Mouse (Mus musculus) intestine, embryonic 16.5 days (tissue): Measurements from ENCODE around the gene Med10. TPM values are rescaled to one million over a fixed set of nuclear protein-coding genes. Genes with fewer than 3 reads are reported as not detected.

Experiments used
- ATAC-seq: fragments of 200-750 bp; cut with Nextera tagmentation; 2 replicates; pipeline ENCODE4 v1.8.0; 2017; ENCODE audit warnings: moderate TSS enrichment, moderate library complexity
- H3K27ac ChIP-seq: fragments of 300-500 bp; sonication (generic); 2 replicates; pipeline ENCODE4 v1.5.1; 2014; ENCODE audit warnings: mild to moderate bottlenecking, low read length
- H3K27me3 ChIP-seq: fragments of 300-500 bp; sonication (generic); replicated peaks from 2 replicates; pipeline ENCODE4 v1.6.1; 2014; ENCODE audit warnings: low read length, control low read depth, mixed read lengths; ENCODE audit not compliant: control insufficient read depth, insufficient read depth
- H3K36me3 ChIP-seq: fragments of 300-500 bp; sonication (generic); 2 replicates; pipeline ENCODE4 v1.6.1; 2014; ENCODE audit warnings: low read length, control low read depth; ENCODE audit not compliant: control insufficient read depth, insufficient read depth
- H3K4me1 ChIP-seq: fragments of 300-500 bp; sonication (generic); 2 replicates; pipeline ENCODE4 v1.6.1; 2014; ENCODE audit warnings: low read length, control low read depth, mixed read lengths; ENCODE audit not compliant: control insufficient read depth, insufficient read depth
- H3K4me2 ChIP-seq: fragments of 300-500 bp; sonication (generic); 2 replicates; pipeline ENCODE4 v1.6.1; 2014; ENCODE audit warnings: low read depth, low read length, control low read depth
- H3K4me3 ChIP-seq: fragments of 300-500 bp; sonication (generic); 2 replicates; pipeline ENCODE4 v1.5.1; 2014; ENCODE audit warnings: mild to moderate bottlenecking, low read length
- H3K9ac ChIP-seq: fragments of 300-500 bp; sonication (generic); 2 replicates; pipeline ENCODE4 v1.6.1; 2014; ENCODE audit warnings: low read depth, low read length
- H3K9me3 ChIP-seq: fragments of 300-500 bp; sonication (generic); 2 replicates; pipeline ENCODE4 v1.6.1; 2016; ENCODE audit warnings: low read length, control low read depth; ENCODE audit not compliant: control insufficient read depth
- WGBS: fragments of 180-500 bp; shearing (Covaris S2); extraction: QIAGEN DNeasy Blood & Tissue Kit; methylation state at CpG from one replicate; pipeline ENCODE4 v1.1.7; 2014; 5-methylcytosine and 5-hydroxymethylcytosine counted together
- polyA plus RNA-seq: library from polyadenylated mRNA; unstranded; fragments of >200 nt; fragmentation: Nextera tagmentation; extraction: Ambion mirVana; gene quantifications from 2 replicates; pipeline ENCODE4 v1.2.1, GENCODE M21; 2015

The Med10 gene
- polyA plus RNA-seq, 1 experiment from 2014 or later = 123 TPM

DNA sequence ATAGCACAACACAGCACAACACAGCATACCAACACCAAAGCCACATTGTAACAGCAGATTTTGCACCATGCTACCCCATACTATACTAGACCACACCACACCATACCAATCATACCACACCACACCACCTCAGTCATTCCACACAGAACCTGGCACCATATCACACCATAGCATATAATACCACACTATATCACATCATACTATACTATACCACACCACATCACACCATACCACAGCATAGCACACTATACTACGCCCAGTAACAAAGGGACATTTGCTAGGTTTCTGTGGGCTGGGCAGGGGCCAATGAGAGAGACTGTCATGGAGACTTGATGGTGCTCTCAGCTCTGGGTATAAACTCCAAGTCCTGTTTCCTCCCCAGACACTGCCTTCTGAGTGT lies 10.4 kb upstream of the Med10 start:
- H3K9ac ChIP-seq = no peak overlapping the region
- no peak overlapping the region for H3K27ac ChIP-seq
- no peak overlapping the region for H3K4me2 ChIP-seq
- no peak overlapping the region for H3K4me3 ChIP-seq
- no peaks in the 10 kb centered on the region for H3K27me3 ChIP-seq
- H3K9me3 ChIP-seq = no peaks in the 10 kb centered on the region
- 70% methylated on average over 1 of the region's 1 CpGs for WGBS
- H3K36me3 ChIP-seq = no peaks in the 10 kb centered on the region
- no peak for ATAC-seq
- no peaks in the 10 kb centered on the region for H3K4me1 ChIP-seq

DNA sequence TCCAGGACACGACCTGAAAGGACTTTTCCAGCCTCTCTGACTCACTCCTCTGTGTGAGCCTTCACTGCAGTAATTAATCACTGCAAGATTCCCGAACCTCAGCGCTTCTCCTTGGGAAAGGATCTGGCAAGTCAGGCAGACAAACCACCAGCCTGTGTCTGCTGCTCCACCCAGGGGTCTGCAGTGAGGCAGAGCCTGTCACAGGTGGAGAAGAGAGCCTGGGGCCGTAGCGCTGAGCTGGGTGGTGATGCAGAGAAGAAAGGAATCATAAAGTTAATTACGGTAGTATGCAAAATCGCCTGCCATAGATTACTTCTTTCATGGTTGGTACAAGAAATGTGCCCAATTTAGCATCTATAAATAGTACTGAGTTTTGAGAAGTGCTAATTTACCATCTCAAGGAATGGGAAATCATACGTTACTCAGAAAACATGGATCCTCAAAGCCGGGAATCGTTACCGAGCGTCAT lies 9.6 kb upstream of the Med10 start:
- Histone ChIP-seq H3K4me1 (no peaks in the 10 kb centered on the region), H3K4me2 (no peak overlapping the region), H3K36me3 (no peaks in the 10 kb centered on the region), H3K4me3 (no peak overlapping the region), H3K27ac (no peak overlapping the region), H3K9me3 (no peaks in the 10 kb centered on the region), H3K9ac (no peak overlapping the region), H3K27me3 (no peaks in the 10 kb centered on the region)
- WGBS = 55% methylated on average over 12 of the region's 12 CpGs
- ATAC-seq = no peak

DNA sequence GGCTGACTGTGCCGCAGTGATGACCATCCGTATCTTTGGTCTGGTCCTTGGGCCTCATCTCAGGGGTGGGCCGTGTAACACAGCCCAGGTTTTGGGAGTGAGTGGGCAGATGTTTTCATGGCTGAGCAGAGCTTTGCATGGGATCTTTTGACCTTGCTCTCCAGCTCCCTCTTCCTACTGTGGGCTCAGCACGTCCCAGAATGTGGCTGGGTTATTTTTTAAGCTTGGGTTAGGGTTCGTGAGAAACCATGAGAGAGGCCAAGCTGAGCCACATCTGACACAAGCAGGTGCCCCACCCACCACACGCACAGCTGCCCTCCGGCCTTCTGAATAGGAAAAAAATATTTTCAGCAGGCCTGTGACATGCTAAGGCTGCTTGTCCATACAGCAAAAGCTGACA lies 7.4 kb upstream of the Med10 start:
- no peak for ATAC-seq
- Histone ChIP-seq H3K4me1 (no peaks in the 10 kb centered on the region), H3K36me3 (no peaks in the 10 kb centered on the region), H3K27me3 (no peaks in the 10 kb centered on the region), H3K9ac (no peak overlapping the region), H3K4me2 (no peak overlapping the region), H3K9me3 (no peaks in the 10 kb centered on the region), H3K27ac (no peak overlapping the region), H3K4me3 (no peak overlapping the region)
- WGBS = 66% methylated on average over 7 of the region's 7 CpGs

DNA sequence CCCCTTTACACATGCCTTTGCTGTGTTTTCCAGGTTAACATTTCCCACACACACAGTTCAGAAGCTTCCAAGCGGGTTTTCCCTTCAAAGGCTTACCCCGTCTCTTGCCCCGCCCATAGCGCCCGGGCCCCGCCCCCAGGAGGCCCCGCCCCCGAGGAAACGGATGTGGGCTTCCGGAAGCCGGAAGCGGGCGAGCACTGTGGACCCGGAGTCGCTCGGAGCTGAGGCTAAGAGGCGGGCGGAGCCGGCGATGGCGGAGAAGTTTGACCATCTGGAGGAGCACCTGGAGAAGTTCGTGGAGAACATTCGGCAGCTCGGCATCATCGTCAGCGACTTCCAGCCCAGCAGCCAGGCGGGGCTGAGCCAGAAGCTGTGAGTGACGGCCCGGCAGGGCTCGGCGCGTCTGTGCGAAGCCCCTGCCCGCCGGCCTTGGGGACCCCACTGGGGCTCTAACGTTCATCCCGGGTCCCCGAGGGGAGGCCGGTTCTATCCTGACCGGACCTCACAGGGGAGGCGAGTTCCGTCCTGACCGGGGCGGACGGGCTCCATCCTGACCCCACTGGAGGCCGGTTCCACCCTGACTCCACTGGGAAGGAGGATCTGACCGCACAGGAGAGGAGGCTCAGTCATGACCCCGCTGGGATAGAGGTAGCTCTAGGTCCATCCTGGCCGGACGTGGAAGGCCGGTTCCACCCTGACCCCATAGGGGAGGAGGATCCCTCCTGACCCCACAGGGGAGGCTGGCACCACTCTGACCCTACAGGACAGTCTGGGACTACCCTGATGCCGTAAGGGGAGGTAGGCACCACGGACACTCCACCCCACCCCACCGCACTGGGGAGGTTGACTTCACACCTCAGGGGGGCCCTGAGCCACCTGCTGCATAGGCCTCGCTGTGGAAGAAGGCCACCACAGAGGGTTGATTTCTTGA lies 7.8 kb downstream of the Med10 start:
- Histone ChIP-seq H3K4me3 (peak overlapping the region; percentile 97), H3K27me3 (no peaks in the 10 kb centered on the region), H3K9me3 (no peaks in the 10 kb centered on the region), H3K4me1 (peaks cover 10% of the 10 kb centered on the region), H3K36me3 (peaks cover 17% of the 10 kb centered on the region), H3K27ac (peak overlapping the region; percentile 28; the same call in 1 of the 2 replicates), H3K4me2 (peak overlapping the region; percentile 94), H3K9ac (peak overlapping the region; percentile 90)
- peak; percentile 99 for ATAC-seq
- WGBS = under 1% methylated on average over 54 of the region's 55 CpGs

- H3K36me3 ChIP-seq = peaks cover 19% of the 10 kb centered on the region
- H3K9me3 ChIP-seq = no peaks in the 10 kb centered on the region
- 86% methylated on average over 14 of the region's 14 CpGs for WGBS
- H3K9ac ChIP-seq = peak overlapping the region; percentile 90
- peak overlapping the region; percentile 97 for H3K4me3 ChIP-seq
- peak overlapping the region; percentile 94 for H3K4me2 ChIP-seq
- H3K4me1 ChIP-seq = peaks cover 10% of the 10 kb centered on the region
- ATAC-seq = no peak
- no peak overlapping the region for H3K27ac ChIP-seq
- no peaks in the 10 kb centered on the region for H3K27me3 ChIP-seq
Measured at GRCm38 (mm10) chr13:69810936-69811680, 8.9 kb downstream of the Med10 start.

- Histone ChIP-seq H3K4me3 (no peak overlapping the region), H3K4me2 (no peak overlapping the region), H3K9ac (no peak overlapping the region), H3K36me3 (peaks cover 19% of the 10 kb centered on the region), H3K4me1 (peaks cover 10% of the 10 kb centered on the region), H3K27ac (no peak overlapping the region), H3K9me3 (no peaks in the 10 kb centered on the region), H3K27me3 (no peaks in the 10 kb centered on the region)
- WGBS = 92% methylated on average over 5 of the region's 5 CpGs
- no peak for ATAC-seq
Measured at GRCm38 (mm10) chr13:69813870-69814269, 11.7 kb downstream of the Med10 start.

GRCm38 (mm10) chr13:69818306-69818705 lies 16.1 kb downstream of the Med10 start:
- no peak overlapping the region for H3K9ac ChIP-seq
- peaks cover 15% of the 10 kb centered on the region for H3K36me3 ChIP-seq
- H3K9me3 ChIP-seq = no peaks in the 10 kb centered on the region
- H3K4me1 ChIP-seq = no peaks in the 10 kb centered on the region
- no peak overlapping the region for H3K4me3 ChIP-seq
- no peak overlapping the region for H3K27ac ChIP-seq
- ATAC-seq = no peak
- H3K27me3 ChIP-seq = no peaks in the 10 kb centered on the region
- no peak overlapping the region for H3K4me2 ChIP-seq
- WGBS = 87% methylated on average over 4 of the region's 4 CpGs

DNA sequence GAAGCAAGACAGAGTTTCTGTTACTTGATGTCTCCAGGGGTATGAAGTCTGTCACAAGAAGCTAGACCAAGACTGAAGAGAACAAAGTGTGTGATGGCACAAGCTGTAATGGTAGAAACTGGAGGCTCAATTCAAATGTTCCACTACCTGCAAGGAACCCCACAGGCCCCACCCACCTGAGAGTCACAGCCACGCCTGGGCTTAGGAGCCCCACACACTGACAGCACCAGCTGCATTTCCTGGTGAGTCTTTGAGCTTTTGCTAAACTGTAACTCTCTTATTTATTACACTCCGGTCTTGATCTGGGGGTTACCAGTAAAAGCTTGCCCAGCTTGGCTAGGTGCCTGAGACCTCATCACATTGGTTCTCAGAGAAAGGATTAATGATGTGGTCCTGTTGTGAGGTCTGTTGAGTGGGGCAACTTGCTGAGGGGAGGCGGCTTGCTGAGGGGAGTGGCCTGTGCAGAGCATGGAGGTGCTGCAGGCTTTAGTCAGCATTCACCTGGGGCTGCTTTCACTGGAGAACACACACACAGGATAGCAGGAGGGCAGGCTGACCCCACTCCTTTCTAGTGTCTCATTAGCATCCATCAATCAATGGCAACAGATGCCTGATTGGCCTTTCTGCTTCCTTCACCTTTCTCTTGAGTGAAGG lies 19.1 kb downstream of the Med10 start:
- Histone ChIP-seq H3K4me2 (no peak overlapping the region), H3K4me3 (no peak overlapping the region), H3K36me3 (no peaks in the 10 kb centered on the region), H3K27me3 (no peaks in the 10 kb centered on the region), H3K9ac (no peak overlapping the region), H3K4me1 (no peaks in the 10 kb centered on the region), H3K9me3 (no peaks in the 10 kb centered on the region), H3K27ac (no peak overlapping the region)
- WGBS = 37% methylated on average over 3 of the region's 3 CpGs
- peak; percentile 70 for ATAC-seq
